Mouse (Mus musculus) embryonic facial prominence, embryonic 11.5 days (tissue): ENCODE measurements around the gene Dcps. TPM values are rescaled to one million over a fixed set of nuclear protein-coding genes. Genes with fewer than 3 reads are reported as not detected.

Experiments
- ATAC-seq: fragments of 200-750 bp; cut with Nextera tagmentation; replicated peaks from 2 replicates; pipeline ENCODE4 v1.8.0; 2017; ENCODE audit warnings: low read depth; ENCODE audit not compliant: insufficient number of reproducible peaks, low FRiP score, low TSS enrichment
- DNase-seq: peaks from one replicate; pipeline ENCODE4 v3.0.0-alpha.2; 2015; ENCODE audit warnings: low spot score
- H3K27ac ChIP-seq: fragments of 300-500 bp; sonication (generic); replicated peaks from 2 replicates; pipeline ENCODE4 v1.5.1; 2014; ENCODE audit warnings: mild to moderate bottlenecking, low read depth, low read length, control low read depth
- H3K27me3 ChIP-seq: fragments of 300-500 bp; sonication (generic); 2 replicates; pipeline ENCODE4 v1.6.1; 2014; ENCODE audit warnings: mild to moderate bottlenecking, low read length, moderate library complexity, mixed read lengths; ENCODE audit not compliant: control insufficient read depth, insufficient read depth
- H3K36me3 ChIP-seq: fragments of 300-500 bp; sonication (generic); replicated peaks from 2 replicates; pipeline ENCODE4 v1.6.1; 2014; ENCODE audit warnings: low read depth, mild to moderate bottlenecking, low read length, moderate library complexity, mixed read lengths; ENCODE audit not compliant: control insufficient read depth, insufficient read depth
- H3K4me1 ChIP-seq: fragments of 300-500 bp; sonication (generic); 2 replicates; pipeline ENCODE4 v1.6.1; 2014; ENCODE audit warnings: low read length, mixed read lengths; ENCODE audit not compliant: control insufficient read depth, insufficient read depth
- H3K4me2 ChIP-seq: fragments of 300-500 bp; sonication (generic); 2 replicates; pipeline ENCODE4 v1.6.1; 2014; ENCODE audit warnings: low read depth, mild to moderate bottlenecking, control low read depth, low read length, moderate library complexity
- H3K4me3 ChIP-seq: fragments of 300-500 bp; sonication (generic); 2 replicates; pipeline ENCODE4 v1.5.1; 2014; ENCODE audit warnings: low read depth, low read length, control low read depth
- H3K9ac ChIP-seq: fragments of 300-500 bp; sonication (generic); replicated peaks from 2 replicates; pipeline ENCODE4 v1.6.1; 2014; ENCODE audit warnings: mild to moderate bottlenecking, control low read depth, low read length
- H3K9me3 ChIP-seq: fragments of 300-500 bp; sonication (generic); replicated peaks from 2 replicates; pipeline ENCODE4 v1.6.1; 2016; ENCODE audit warnings: mild to moderate bottlenecking, low read length, inconsistent platforms, mixed read lengths; ENCODE audit not compliant: control insufficient read depth
- WGBS: fragments of 180-500 bp; shearing (Covaris S2); extraction: QIAGEN DNeasy Blood & Tissue Kit; methylation state at CpG from one replicate; pipeline ENCODE4 v1.1.7; 2014; 5-methylcytosine and 5-hydroxymethylcytosine counted together
- polyA plus RNA-seq: library from polyadenylated mRNA; unstranded; fragments of >200 nt; fragmentation: Nextera tagmentation; extraction: Ambion mirVana; gene quantifications from 2 replicates; pipeline ENCODE4 v1.2.1, GENCODE M21; 2014

Gene Dcps
- polyA plus RNA-seq, 1 experiment from 2014 or later, result 93.3 TPM

GRCm38 (mm10) chr9:35139231-35139744, 36.6 kb downstream of the Dcps start:
- 72% methylated on average over 5 of the region's 5 CpGs for WGBS
- no peaks in the 10 kb centered on the region for H3K4me1 ChIP-seq
- H3K9me3 ChIP-seq, result no peaks in the 10 kb centered on the region
- no peaks in the 10 kb centered on the region for H3K27me3 ChIP-seq
- no peaks in the 10 kb centered on the region for H3K36me3 ChIP-seq
- no peak overlapping the region for H3K4me3 ChIP-seq
- ATAC-seq (no peak), DNase-seq (no peak)
- H3K27ac ChIP-seq, result no peak overlapping the region
- H3K9ac ChIP-seq, result no peak overlapping the region
- H3K4me2 ChIP-seq, result no peak overlapping the region

- Histone ChIP-seq H3K27ac (no peak overlapping the region), H3K36me3 (no peaks in the 10 kb centered on the region), H3K27me3 (no peaks in the 10 kb centered on the region), H3K9ac (no peak overlapping the region), H3K4me2 (no peak overlapping the region), H3K4me1 (no peaks in the 10 kb centered on the region), H3K4me3 (no peak overlapping the region), H3K9me3 (no peaks in the 10 kb centered on the region)
- WGBS, result 58% methylated on average over 7 of the region's 7 CpGs
- ATAC-seq (no peak), DNase-seq (no peak)
Observed at GRCm38 (mm10) chr9:35138029-35138428, 37.8 kb downstream of the Dcps start.

GRCm38 (mm10) chr9:35135575-35135974, 40.3 kb downstream of the Dcps start:
- no peak overlapping the region for H3K27ac ChIP-seq
- ATAC-seq, result no peak
- no peaks in the 10 kb centered on the region for H3K36me3 ChIP-seq

GRCm38 (mm10) chr9:35131637-35132397, 44.0 kb downstream of the Dcps start:
- Histone ChIP-seq H3K4me1 (no peaks in the 10 kb centered on the region), H3K27ac (no peak overlapping the region), H3K4me2 (no peak overlapping the region), H3K4me3 (no peak overlapping the region), H3K27me3 (no peaks in the 10 kb centered on the region), H3K9me3 (no peaks in the 10 kb centered on the region), H3K36me3 (no peaks in the 10 kb centered on the region; the same call in 1 of the 2 replicates), H3K9ac (no peak overlapping the region)
- DNase-seq (no peak), ATAC-seq (no peak; the same call in 1 of the 2 replicates)
- 89% methylated on average over 16 of the region's 16 CpGs for WGBS

More at GRCm38 (mm10) chr9:35135575-35135974, 40.3 kb downstream of the Dcps start:
- no peaks in the 10 kb centered on the region for H3K9me3 ChIP-seq
- no peak for DNase-seq
- H3K9ac ChIP-seq, result no peak overlapping the region
- WGBS, result 81% methylated on average over 6 of the region's 6 CpGs
- H3K4me1 ChIP-seq, result no peaks in the 10 kb centered on the region
- H3K4me2 ChIP-seq, result no peak overlapping the region
- H3K4me3 ChIP-seq, result no peak overlapping the region
- H3K27me3 ChIP-seq, result no peaks in the 10 kb centered on the region

GRCm38 (mm10) chr9:35128995-35129418, 46.9 kb downstream of the Dcps start:
- ATAC-seq, result no peak
- WGBS, result 84% methylated on average over 9 of the region's 9 CpGs
- H3K36me3 ChIP-seq, result no peaks in the 10 kb centered on the region; the same call in 1 of the 2 replicates
- no peak overlapping the region for H3K27ac ChIP-seq
- no peak overlapping the region for H3K9ac ChIP-seq
- H3K4me1 ChIP-seq, result no peaks in the 10 kb centered on the region
- H3K4me2 ChIP-seq, result no peak overlapping the region
- DNase-seq, result no peak
- no peaks in the 10 kb centered on the region for H3K27me3 ChIP-seq
- no peak overlapping the region for H3K4me3 ChIP-seq
- H3K9me3 ChIP-seq, result no peaks in the 10 kb centered on the region

GRCm38 (mm10) chr9:35128564-35128963, 47.3 kb downstream of the Dcps start:
- H3K27me3 ChIP-seq, result no peaks in the 10 kb centered on the region
- no peaks in the 10 kb centered on the region; the same call in 1 of the 2 replicates for H3K36me3 ChIP-seq
- H3K27ac ChIP-seq, result no peak overlapping the region
- no peaks in the 10 kb centered on the region for H3K9me3 ChIP-seq
- H3K4me3 ChIP-seq, result no peak overlapping the region
- H3K4me2 ChIP-seq, result no peak overlapping the region
- H3K9ac ChIP-seq, result no peak overlapping the region
- DNase-seq, result no peak
- ATAC-seq, result no peak
- no peaks in the 10 kb centered on the region for H3K4me1 ChIP-seq
- 96% methylated on average over 3 of the region's 3 CpGs for WGBS

- ATAC-seq (no peak), DNase-seq (no peak)
- no peak overlapping the region for H3K27ac ChIP-seq
- H3K4me3 ChIP-seq, result no peak overlapping the region
- H3K27me3 ChIP-seq, result no peaks in the 10 kb centered on the region
- no peaks in the 10 kb centered on the region for H3K9me3 ChIP-seq
- no peak overlapping the region for H3K9ac ChIP-seq
- H3K36me3 ChIP-seq, result no peaks in the 10 kb centered on the region; the same call in 1 of the 2 replicates
- no peaks in the 10 kb centered on the region for H3K4me1 ChIP-seq
- no peak overlapping the region for H3K4me2 ChIP-seq
- 95% methylated on average over 5 of the region's 5 CpGs for WGBS
Observed at GRCm38 (mm10) chr9:35127561-35127960, 48.3 kb downstream of the Dcps start.

GRCm38 (mm10) chr9:35127147-35127546, 48.7 kb downstream of the Dcps start:
- Histone ChIP-seq H3K27me3 (no peaks in the 10 kb centered on the region), H3K36me3 (no peaks in the 10 kb centered on the region; the same call in 1 of the 2 replicates), H3K4me3 (no peak overlapping the region), H3K9me3 (no peaks in the 10 kb centered on the region), H3K4me2 (no peak overlapping the region), H3K27ac (no peak overlapping the region), H3K4me1 (no peaks in the 10 kb centered on the region), H3K9ac (no peak overlapping the region)
- no peak for ATAC-seq
- no peak for DNase-seq
- 88% methylated on average over 6 of the region's 6 CpGs for WGBS
